Mouse (Mus musculus) embryonic facial prominence, embryonic 11.5 days (tissue): ENCODE data around the gene Ddrgk1. TPM values are rescaled to one million over a fixed set of nuclear protein-coding genes. Genes with fewer than 3 reads are reported as not detected.

Experiments used
- ATAC-seq: fragments of 200-750 bp; cut with Nextera tagmentation; replicated peaks from 2 replicates; pipeline ENCODE4 v1.8.0; 2017; ENCODE audit warnings: low read depth; ENCODE audit not compliant: insufficient number of reproducible peaks, low FRiP score, low TSS enrichment
- DNase-seq: peaks from one replicate; pipeline ENCODE4 v3.0.0-alpha.2; 2015; ENCODE audit warnings: low spot score
- H3K27ac ChIP-seq: fragments of 300-500 bp; sonication (generic); replicated peaks from 2 replicates; pipeline ENCODE4 v1.5.1; 2014; ENCODE audit warnings: mild to moderate bottlenecking, low read depth, low read length, control low read depth
- H3K27me3 ChIP-seq: fragments of 300-500 bp; sonication (generic); 2 replicates; pipeline ENCODE4 v1.6.1; 2014; ENCODE audit warnings: mild to moderate bottlenecking, low read length, moderate library complexity, mixed read lengths; ENCODE audit not compliant: control insufficient read depth, insufficient read depth
- H3K36me3 ChIP-seq: fragments of 300-500 bp; sonication (generic); replicated peaks from 2 replicates; pipeline ENCODE4 v1.6.1; 2014; ENCODE audit warnings: low read depth, mild to moderate bottlenecking, low read length, moderate library complexity, mixed read lengths; ENCODE audit not compliant: control insufficient read depth, insufficient read depth
- H3K4me1 ChIP-seq: fragments of 300-500 bp; sonication (generic); 2 replicates; pipeline ENCODE4 v1.6.1; 2014; ENCODE audit warnings: low read length, mixed read lengths; ENCODE audit not compliant: control insufficient read depth, insufficient read depth
- H3K4me2 ChIP-seq: fragments of 300-500 bp; sonication (generic); 2 replicates; pipeline ENCODE4 v1.6.1; 2014; ENCODE audit warnings: low read depth, mild to moderate bottlenecking, control low read depth, low read length, moderate library complexity
- H3K4me3 ChIP-seq: fragments of 300-500 bp; sonication (generic); 2 replicates; pipeline ENCODE4 v1.5.1; 2014; ENCODE audit warnings: low read depth, low read length, control low read depth
- H3K9ac ChIP-seq: fragments of 300-500 bp; sonication (generic); replicated peaks from 2 replicates; pipeline ENCODE4 v1.6.1; 2014; ENCODE audit warnings: mild to moderate bottlenecking, control low read depth, low read length
- H3K9me3 ChIP-seq: fragments of 300-500 bp; sonication (generic); replicated peaks from 2 replicates; pipeline ENCODE4 v1.6.1; 2016; ENCODE audit warnings: mild to moderate bottlenecking, low read length, inconsistent platforms, mixed read lengths; ENCODE audit not compliant: control insufficient read depth
- WGBS: fragments of 180-500 bp; shearing (Covaris S2); extraction: QIAGEN DNeasy Blood & Tissue Kit; methylation state at CpG from one replicate; pipeline ENCODE4 v1.1.7; 2014; 5-methylcytosine and 5-hydroxymethylcytosine counted together
- polyA plus RNA-seq: library from polyadenylated mRNA; unstranded; fragments of >200 nt; fragmentation: Nextera tagmentation; extraction: Ambion mirVana; gene quantifications from 2 replicates; pipeline ENCODE4 v1.2.1, GENCODE M21; 2014

Gene Ddrgk1
- polyA plus RNA-seq, 1 experiment from 2014 or later, result 45.0 TPM

GRCm38 (mm10) chr2:130618972-130619371 lies 45.5 kb downstream of the Ddrgk1 start:
- Histone ChIP-seq H3K36me3 (peaks cover 11% of the 10 kb centered on the region), H3K4me1 (no peaks in the 10 kb centered on the region), H3K4me3 (no peak overlapping the region), H3K9me3 (no peaks in the 10 kb centered on the region), H3K4me2 (no peak overlapping the region), H3K9ac (no peak overlapping the region), H3K27me3 (no peaks in the 10 kb centered on the region), H3K27ac (no peak overlapping the region)
- 89% methylated on average over 7 of the region's 7 CpGs for WGBS
- ATAC-seq, result no peak
- no peak for DNase-seq

GRCm38 (mm10) chr2:130613091-130613490 lies 51.4 kb downstream of the Ddrgk1 start:
- WGBS, result 67% methylated on average over 3 of the region's 3 CpGs
- Histone ChIP-seq H3K36me3 (peaks cover 11% of the 10 kb centered on the region), H3K27ac (no peak overlapping the region), H3K9ac (no peak overlapping the region), H3K4me2 (no peak overlapping the region), H3K27me3 (no peaks in the 10 kb centered on the region), H3K9me3 (no peaks in the 10 kb centered on the region), H3K4me3 (no peak overlapping the region), H3K4me1 (no peaks in the 10 kb centered on the region)
- DNase-seq (peak; percentile 28), ATAC-seq (no peak)

Other genes with a start within 250 kb of the Ddrgk1 start
- 81.9 and 84.8 TPM in 2 replicates for gene Vps16, start 240.3 kb downstream of the Ddrgk1 start, polyA plus RNA-seq
- 10.0 and 10.3 TPM in 2 replicates for gene Pced1a, start 240.0 kb downstream of the Ddrgk1 start, polyA plus RNA-seq
- 96.8 and 105 TPM in 2 replicates for gene Ptpra, start 214.4 kb downstream of the Ddrgk1 start, polyA plus RNA-seq
- 77.4 and 83.0 TPM in 2 replicates for gene Mrps26, start 100.9 kb downstream of the Ddrgk1 start, polyA plus RNA-seq
- not detected in 2 replicates for gene Oxt, start 88.5 kb downstream of the Ddrgk1 start, polyA plus RNA-seq
- not detected in 2 replicates for gene Avp, start 82.1 kb downstream of the Ddrgk1 start, polyA plus RNA-seq
- gene Fastkd5, start 34.6 kb downstream of the Ddrgk1 start, polyA plus RNA-seq, result 23.8 and 24.7 TPM in 2 replicates
- gene Ubox5, start 34.6 kb downstream of the Ddrgk1 start, polyA plus RNA-seq, result 19.8 and 19.9 TPM in 2 replicates
- gene Lzts3, start 21.9 kb downstream of the Ddrgk1 start, polyA plus RNA-seq, result 0.79 and 1.1 TPM in 2 replicates
- 131 and 136 TPM in 2 replicates for gene Itpa, start 3.0 kb upstream of the Ddrgk1 start, polyA plus RNA-seq
- gene Slc4a11, start 32.9 kb upstream of the Ddrgk1 start, polyA plus RNA-seq, result 0.70 TPM in 2 replicates
- 31.3 TPM in 2 replicates for gene 4930402H24Rik, start 241.7 kb upstream of the Ddrgk1 start, polyA plus RNA-seq
- 8.4 and 8.7 TPM in 2 replicates for gene Atrn, start 241.8 kb upstream of the Ddrgk1 start, polyA plus RNA-seq